Mouse (Mus musculus) C2C12 (cell line): Measurements from ENCODE around the gene Capn15. TPM values are rescaled to one million over a fixed set of nuclear protein-coding genes. Genes with fewer than 3 reads are reported as not detected.

Source experiments
- H3K27me3 ChIP-seq: one replicate; pipeline ENCODE4 v1.6.1; 2011; ENCODE audit not compliant: control insufficient read depth, insufficient read depth, insufficient read length
- H3K36me3 ChIP-seq: one replicate; pipeline ENCODE4 v1.6.1; 2011; ENCODE audit not compliant: control insufficient read depth, insufficient read depth
- H3K4me3 ChIP-seq: one replicate; pipeline ENCODE4 v1.5.1; 2011; ENCODE audit warnings: mild to moderate bottlenecking, control low read depth; ENCODE audit not compliant: poor library complexity, insufficient read depth, severe bottlenecking
- H3K79me2 ChIP-seq: one replicate; pipeline ENCODE4 v1.6.1; 2011; ENCODE audit not compliant: control insufficient read depth, insufficient read depth
- H3K79me3 ChIP-seq: one replicate; pipeline ENCODE4 v1.6.1; 2011; ENCODE audit warnings: low read depth, control low read depth
- H3ac ChIP-seq: one replicate; pipeline ENCODE3; 2011; ENCODE audit warnings: low read depth; ENCODE audit not compliant: control insufficient read depth, insufficient read length
- CEBPB ChIP-seq: IDR thresholded peaks from one replicate; pipeline ENCODE4 v1.6.1; 2011; ENCODE audit warnings: low read depth, mild to moderate bottlenecking, control low read depth, moderate library complexity
- CTCF ChIP-seq: IDR thresholded peaks from one replicate; pipeline ENCODE4 v1.5.1; 2011; ENCODE audit not compliant: control insufficient read depth, insufficient read depth, insufficient read length
- FOSL1 ChIP-seq: IDR thresholded peaks from one replicate; pipeline ENCODE4 v1.8.0; 2011; ENCODE audit warnings: mild to moderate bottlenecking, low read length; ENCODE audit not compliant: poor library complexity, insufficient read depth, severe bottlenecking
- MAX ChIP-seq: IDR thresholded peaks from one replicate; pipeline ENCODE4 v1.6.1; 2011; ENCODE audit warnings: mild to moderate bottlenecking, control low read depth
- MYOD1 ChIP-seq: IDR thresholded peaks from one replicate; pipeline ENCODE4 v1.6.1; 2011; ENCODE audit warnings: low read depth; ENCODE audit not compliant: control insufficient read depth, insufficient read length
- MYOG ChIP-seq: IDR thresholded peaks from one replicate; pipeline ENCODE4 v1.6.1; 2011; ENCODE audit not compliant: control insufficient read depth, insufficient read length; ENCODE audit errors: extremely low read depth
- USF1 ChIP-seq: IDR thresholded peaks from one replicate; pipeline ENCODE4 v1.6.1; 2011; ENCODE audit warnings: low read depth, mild to moderate bottlenecking, control low read depth, moderate library complexity
- polyA plus RNA-seq: library from polyadenylated mRNA; unstranded; fragments of >200 nt; fragmentation: generic; extraction: Trizol; gene quantifications from one replicate; pipeline ENCODE4 v1.2.1, GENCODE M21; 2012; ENCODE audit warnings: missing spikeins

The Capn15 gene
- polyA plus RNA-seq, 1 experiment, result 10.6 TPM

GRCm38 (mm10) chr17:25913877-25914275 lies 71.7 kb downstream of the Capn15 start:
- no peak overlapping the region for H3ac ChIP-seq
- TF ChIP-seq FOSL1, result no peak
- no peak for TF ChIP-seq CTCF
- no peak for TF ChIP-seq MAX
- no peak for TF ChIP-seq CEBPB
- no peak for TF ChIP-seq USF1
- TF ChIP-seq MYOG, result no peak
- H3K79me3 ChIP-seq, result peaks cover 53% of the 10 kb centered on the region
- H3K36me3 ChIP-seq, result peaks cover 6% of the 10 kb centered on the region
- H3K27me3 ChIP-seq, result no peaks in the 10 kb centered on the region
- H3K79me2 ChIP-seq, result peaks cover 95% of the 10 kb centered on the region
- no peak overlapping the region for H3K4me3 ChIP-seq

GRCm38 (mm10) chr17:25913186-25913876 lies 72.3 kb downstream of the Capn15 start:
- Histone ChIP-seq H3K79me2 (peaks cover 95% of the 10 kb centered on the region), H3K27me3 (no peaks in the 10 kb centered on the region), H3K4me3 (no peak overlapping the region), H3K79me3 (peaks cover 52% of the 10 kb centered on the region), H3ac (no peak overlapping the region), H3K36me3 (peaks cover 6% of the 10 kb centered on the region)
- no peak for TF ChIP-seq MYOG
- TF ChIP-seq CTCF, result no peak
- TF ChIP-seq MYOD1, result no peak

DNA sequence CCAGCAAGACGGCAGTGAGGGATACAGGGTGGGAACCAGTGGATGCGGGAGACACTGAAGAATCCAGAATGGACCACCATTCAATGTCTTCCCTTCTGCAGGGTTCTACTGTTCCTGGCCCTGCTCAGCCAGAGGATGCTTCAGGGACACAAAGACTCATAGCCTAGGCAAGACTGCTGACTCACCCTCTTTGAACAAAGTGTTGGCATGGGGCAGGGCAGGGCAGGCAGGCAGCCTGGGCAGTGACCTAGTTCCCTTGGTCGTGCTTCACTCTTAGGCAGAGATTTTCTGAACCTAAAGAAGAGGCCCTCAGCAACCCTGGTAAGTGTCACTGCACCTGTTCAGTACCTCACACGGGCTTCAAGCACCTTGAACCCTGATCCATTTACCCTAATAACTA lies 73.8 kb downstream of the Capn15 start:
- H3K79me2 ChIP-seq, result peaks cover 94% of the 10 kb centered on the region
- H3K79me3 ChIP-seq, result peaks cover 40% of the 10 kb centered on the region
- no peaks in the 10 kb centered on the region for H3K27me3 ChIP-seq
- H3K36me3 ChIP-seq, result peaks cover 1% of the 10 kb centered on the region
- H3K4me3 ChIP-seq, result no peak overlapping the region
- H3ac ChIP-seq, result peak overlapping the region; percentile 6
- no peak for TF ChIP-seq CEBPB
- no peak for TF ChIP-seq FOSL1
- no peak for TF ChIP-seq CTCF
- TF ChIP-seq MYOD1, result no peak
- TF ChIP-seq MAX, result no peak
- no peak for TF ChIP-seq USF1
- no peak for TF ChIP-seq MYOG

Other genes with a start within 250 kb of the Capn15 start
- not detected for gene Mslnl, start 249.8 kb downstream of the Capn15 start, polyA plus RNA-seq
- gene Msln, start 231.4 kb downstream of the Capn15 start, polyA plus RNA-seq, result 6.1 TPM
- gene Narfl, start 212.0 kb downstream of the Capn15 start, polyA plus RNA-seq, result 19.3 TPM
- gene Haghl, start 200.1 kb downstream of the Capn15 start, polyA plus RNA-seq, result 14.4 TPM
- gene Ccdc78, start 199.2 kb downstream of the Capn15 start, polyA plus RNA-seq, result 0.12 TPM
- 46.0 TPM for gene Fam173a, start 192.9 kb downstream of the Capn15 start, polyA plus RNA-seq
- gene AC134908.4, start 190.1 kb downstream of the Capn15 start, polyA plus RNA-seq, result not detected
- gene Metrn, start 188.7 kb downstream of the Capn15 start, polyA plus RNA-seq, result 64.0 TPM
- gene Fbxl16, start 176.7 kb downstream of the Capn15 start, polyA plus RNA-seq, result 5.7 TPM
- gene Wdr24, start 162.2 kb downstream of the Capn15 start, polyA plus RNA-seq, result 14.3 TPM
- 10.8 TPM for gene Jmjd8, start 156.9 kb downstream of the Capn15 start, polyA plus RNA-seq
- 246 TPM for gene Stub1, start 152.4 kb downstream of the Capn15 start, polyA plus RNA-seq
- gene Rhbdl1, start 148.5 kb downstream of the Capn15 start, polyA plus RNA-seq, result 0.40 TPM
- gene Gm20683, start 144.0 kb downstream of the Capn15 start, polyA plus RNA-seq, result 0.89 TPM
- gene Rhot2, start 140.9 kb downstream of the Capn15 start, polyA plus RNA-seq, result 33.9 TPM
- 16.7 TPM for gene Wdr90, start 124.3 kb downstream of the Capn15 start, polyA plus RNA-seq
- gene Mcrip2, start 117.0 kb downstream of the Capn15 start, polyA plus RNA-seq, result 36.3 TPM
- 25.0 TPM for gene Mettl26, start 110.7 kb downstream of the Capn15 start, polyA plus RNA-seq
- 0.34 TPM for gene Wfikkn1, start 104.9 kb downstream of the Capn15 start, polyA plus RNA-seq
- 14.4 TPM for gene Rab40c, start 66.1 kb downstream of the Capn15 start, polyA plus RNA-seq
- gene Pigq, start 40.9 kb downstream of the Capn15 start, polyA plus RNA-seq, result 43.5 TPM
- gene Nhlrc4, start 40.8 kb downstream of the Capn15 start, polyA plus RNA-seq, result 0.46 TPM
- 0.02 TPM for gene A930017K11Rik, start 33.2 kb downstream of the Capn15 start, polyA plus RNA-seq
- 15.2 TPM for gene Rab11fip3, start 83.8 kb upstream of the Capn15 start, polyA plus RNA-seq
- 3.9 TPM for gene Decr2, start 104.5 kb upstream of the Capn15 start, polyA plus RNA-seq
- 34.0 TPM for gene Nme4, start 109.8 kb upstream of the Capn15 start, polyA plus RNA-seq
- 1.5 TPM for gene Tmem8, start 127.5 kb upstream of the Capn15 start, polyA plus RNA-seq
- gene Mrpl28, start 137.7 kb upstream of the Capn15 start, polyA plus RNA-seq, result 169 TPM
- gene Axin1, start 152.9 kb upstream of the Capn15 start, polyA plus RNA-seq, result 32.1 TPM
- 0.05 TPM for gene Pdia2, start 213.3 kb upstream of the Capn15 start, polyA plus RNA-seq
- not detected for gene Rgs11, start 217.2 kb upstream of the Capn15 start, polyA plus RNA-seq
- gene Arhgdig, start 222.0 kb upstream of the Capn15 start, polyA plus RNA-seq, result 9.6 TPM